In the genomic region with DNA sequence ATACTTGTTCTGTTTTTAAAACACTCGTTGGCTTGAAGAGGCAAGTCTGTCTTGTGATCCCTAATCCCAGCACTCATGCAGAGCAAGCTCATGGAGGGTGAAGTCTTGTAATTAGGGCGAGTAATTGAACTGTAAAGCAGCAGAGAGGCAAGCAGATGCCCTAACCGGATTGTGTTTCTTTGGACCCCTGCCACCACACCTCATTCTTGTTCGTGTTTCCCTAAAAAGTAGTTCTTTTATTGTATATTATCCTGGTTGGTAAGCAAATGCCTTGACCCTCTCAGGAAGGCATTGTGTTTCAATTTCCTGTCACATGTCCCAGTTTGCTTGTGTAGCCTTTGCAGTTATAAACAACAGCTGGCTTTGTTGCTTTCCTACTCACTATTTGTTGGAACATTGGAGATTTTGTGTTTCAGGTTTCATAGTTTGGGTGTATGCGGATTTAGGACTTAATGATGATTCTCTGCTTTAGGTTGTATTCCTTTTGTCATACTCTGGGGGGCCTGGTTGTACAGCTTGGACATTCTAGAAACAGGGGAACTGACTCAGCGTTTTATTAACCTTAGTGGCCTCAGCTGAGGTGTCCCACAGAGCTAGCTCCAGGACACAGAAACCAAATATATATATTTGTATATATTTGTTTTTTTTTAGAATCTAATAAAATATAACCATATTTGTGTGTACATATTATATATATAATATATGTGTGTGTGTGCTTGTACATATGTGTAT, we compare ENCODE assay signal across 9 mouse cellular contexts. TPM values are rescaled to one million over a fixed set of nuclear protein-coding genes. Genes with fewer than 3 reads are reported as not detected.
A peak's percentile ranks its signal among the peaks of the same experiment; 100 is the strongest.
DNase-seq lines count a peak whose midpoint lies in the region; ATAC-seq and TF ChIP-seq lines count a peak whose summit lies in the region.
"Had no signal": no experiment of that assay in that cellular context is flagged by ENCODE, and none has a peak within 500 bp of the region (broad histone marks: within the 10 kb centered on the region; RNA-seq: fewer than 3 reads in every experiment).

No protein-coding gene starts in this region.

- 65% methylated on average over 6 of the region's 6 CpGs for WGBS in limb, embryonic 11.5 days

- DNase-seq in heart, adult 18-20 months = peak; percentile 28 to 36
- DNase-seq in heart, postnatal 4 days = no peak
- no peak for DNase-seq in testis, postnatal 10 days (ENCODE audit: low spot score)
- no peak for DNase-seq in limb, embryonic 11.5 days (ENCODE audit: low spot score)
- no peak for DNase-seq in ovary, adult 18-20 months (ENCODE audit: low spot score)
- no peak for DNase-seq in urinary bladder, postnatal 25 days (ENCODE audit: low spot score)
- no peak for DNase-seq in urinary bladder, adult 18-20 months (ENCODE audit: low spot score in 2 of 2)
- DNase-seq: gastrocnemius, postnatal 10 days had no signal

- TF ChIP-seq CTCF in testis, adult 2 months (IDR thresholded peaks at IDR 0.05; ENCODE audit: control insufficient read depth, insufficient read depth, insufficient replicate concordance, low read depth, low read length) = no peak

- H3K9me3 ChIP-seq in limb, embryonic 11.5 days (ENCODE audit: control insufficient read depth, low read length) = no peaks in the 10 kb centered on the region

- no peak overlapping the region for H3K9ac ChIP-seq in limb, embryonic 11.5 days (ENCODE audit: low read length)

- H3K36me3 ChIP-seq in testis, adult 2 months (ENCODE audit: control insufficient read depth, insufficient read depth, low read length) = no peaks in the 10 kb centered on the region
- H3K36me3 ChIP-seq in limb, embryonic 11.5 days (ENCODE audit: control insufficient read depth, insufficient read depth, low read length) = no peaks in the 10 kb centered on the region; the same call in 1 of the 2 replicates

- peaks cover 2% of the 10 kb centered on the region; the same call in 1 of the 2 replicates for H3K4me1 ChIP-seq in testis, adult 2 months (ENCODE audit: control insufficient read depth, insufficient read depth, low read length)
- H3K4me1 ChIP-seq in limb, embryonic 11.5 days (ENCODE audit: control insufficient read depth, insufficient read depth, low read length) = no peaks in the 10 kb centered on the region

- TF ChIP-seq POLR2A in testis, adult 2 months (IDR thresholded peaks at IDR 0.05; ENCODE audit: control insufficient read depth, low read depth, low read length) = no peak

- no peak for ATAC-seq in limb, embryonic 11.5 days (ENCODE audit: insufficient number of reproducible peaks, low FRiP score, low TSS enrichment, low read depth)

- H3K4me2 ChIP-seq in limb, embryonic 11.5 days (ENCODE audit: low read depth, severe bottlenecking) = no peak overlapping the region

- no peaks in the 10 kb centered on the region for H3K27me3 ChIP-seq in testis, adult 2 months (ENCODE audit: control insufficient read depth, insufficient read depth, low read length)
- no peaks in the 10 kb centered on the region for H3K27me3 ChIP-seq in limb, embryonic 11.5 days (ENCODE audit: control insufficient read depth, insufficient read depth, low read length)

- no peak overlapping the region for H3K4me3 ChIP-seq in testis, adult 2 months (ENCODE audit: control insufficient read depth, low read depth, low read length)
- no peak overlapping the region for H3K4me3 ChIP-seq in limb, embryonic 11.5 days (ENCODE audit: low read depth, low read length)

- H3K27ac ChIP-seq in testis, adult 2 months (ENCODE audit: control insufficient read depth, insufficient read depth, low read depth, low read length) = peak overlapping the region; percentile 62
- peak overlapping the region; percentile 37; the same call in 1 of the 2 replicates for H3K27ac ChIP-seq in limb, embryonic 11.5 days (replicated peaks; ENCODE audit: low read depth, low read length)

RNA-seq across cellular contexts. Expression of gene Ssu72, which starts 6.1 kb away (rescaled TPM):
- 10 to 100 TPM; 42.9 to 50.7 TPM for total RNA-seq in heart, adult 18-20 months (2021)
- total RNA-seq in heart, postnatal 4 days (2021) = 10 to 100 TPM; 60.3 to 64.9 TPM
- polyA plus RNA-seq in testis, adult 2 months (2012; rRNA removed) = 34.6 and 37.4 TPM in 2 replicates
- 145 and 147 TPM in 2 replicates for polyA plus RNA-seq in limb, embryonic 11.5 days (2014; fragmentation: Nextera tagmentation; extraction: Ambion mirVana)

RNA-seq across cellular contexts. Expression of gene Fndc10, which starts 16.5 kb away (rescaled TPM):
- total RNA-seq in heart, adult 18-20 months (2021) = 1 to 10 TPM; 1.1 to 1.8 TPM
- 1 to 10 TPM; 3.5 to 4.7 TPM for total RNA-seq in heart, postnatal 4 days (2021)
- polyA plus RNA-seq in testis, adult 2 months (2012; rRNA removed) = 2.7 and 3.3 TPM in 2 replicates
- polyA plus RNA-seq in limb, embryonic 11.5 days (2014; fragmentation: Nextera tagmentation; extraction: Ambion mirVana) = 2.0 and 2.1 TPM in 2 replicates

RNA-seq across cellular contexts. Expression of gene Tmem240, which starts 23.9 kb away (rescaled TPM):
- total RNA-seq in heart, adult 18-20 months (2021) = under 1 TPM; 0.25 to 0.39 TPM
- total RNA-seq in heart, postnatal 4 days (2021) = under 1 TPM; 0.36 to 0.43 TPM
- polyA plus RNA-seq in testis, adult 2 months (2012; rRNA removed) = 1.5 and 1.8 TPM in 2 replicates
- polyA plus RNA-seq in limb, embryonic 11.5 days (2014; fragmentation: Nextera tagmentation; extraction: Ambion mirVana) = 0.55 and 0.79 TPM in 2 replicates

RNA-seq across cellular contexts. Expression of gene Mib2, which starts 41.7 kb away (rescaled TPM):
- 10 to 100 TPM; 24.1 to 24.7 TPM for total RNA-seq in heart, adult 18-20 months (2021)
- 10 to 100 TPM; 15.9 to 17.7 TPM for total RNA-seq in heart, postnatal 4 days (2021)
- polyA plus RNA-seq in testis, adult 2 months (2012; rRNA removed) = 39.3 and 40.6 TPM in 2 replicates
- 16.0 and 16.6 TPM in 2 replicates for polyA plus RNA-seq in limb, embryonic 11.5 days (2014; fragmentation: Nextera tagmentation; extraction: Ambion mirVana)

RNA-seq across cellular contexts. Expression of gene Atad3a, which starts 50.2 kb away (rescaled TPM):
- total RNA-seq in heart, adult 18-20 months (2021) = 10 to 100 TPM; 44.6 to 44.8 TPM
- total RNA-seq in heart, postnatal 4 days (2021) = 10 to 100 TPM; 82.7 to 89.7 TPM
- polyA plus RNA-seq in testis, adult 2 months (2012; rRNA removed) = 18.7 and 23.4 TPM in 2 replicates
- polyA plus RNA-seq in limb, embryonic 11.5 days (2014; fragmentation: Nextera tagmentation; extraction: Ambion mirVana) = 103 and 104 TPM in 2 replicates

Comparison
In these comparisons a context has a peak if more than half of its experiments do, and no peak if none do; other contexts are left out.
1. DNase-seq: peak in heart, adult 18-20 months (2 of 2); none in heart, postnatal 4 days (single experiment), testis, postnatal 10 days (single experiment), limb, embryonic 11.5 days (single experiment), ovary, adult 18-20 months (single experiment), urinary bladder, postnatal 25 days (single experiment) and urinary bladder, adult 18-20 months (0 of 2).